Mouse (Mus musculus): ENCODE data around the gene Pgam1.
A peak's percentile ranks its signal among the peaks of the same experiment; 100 is the strongest.
"Not testable (repeated sequence)": the region's sequence is repeated elsewhere in the genome, so short reads cannot be mapped to it uniquely, and the experiment has no call there.

Gene Pgam1

GRCm38 (mm10) chr19:41911178-41912073 is at the start of gene Pgam1:
TSS of gene Pgam1 (plus strand) at chr19:41911923.
- peak; percentile 100 for DNase-seq

GRCm38 (mm10) chr19:41866707-41867106 is 45.0 kb upstream of the Pgam1 start:
- DNase-seq = no peak

GRCm38 (mm10) chr19:41869296-41869695 is 42.4 kb upstream of the Pgam1 start:
- no peak for DNase-seq

GRCm38 (mm10) chr19:41869946-41870345 is 41.8 kb upstream of the Pgam1 start:
- not testable (repeated sequence) for DNase-seq

- no peak for DNase-seq
Observed at GRCm38 (mm10) chr19:41872285-41872684, 39.4 kb upstream of the Pgam1 start.

GRCm38 (mm10) chr19:41874356-41874755 is 37.4 kb upstream of the Pgam1 start:
- DNase-seq = no peak

GRCm38 (mm10) chr19:41881842-41882241 is 29.9 kb upstream of the Pgam1 start:
- DNase-seq = no peak

- DNase-seq = no peak
Observed at GRCm38 (mm10) chr19:41883882-41884281, 27.8 kb upstream of the Pgam1 start.

- no peak for DNase-seq
Observed at GRCm38 (mm10) chr19:41888191-41888590, 23.5 kb upstream of the Pgam1 start.

- DNase-seq = no peak
Observed at GRCm38 (mm10) chr19:41894959-41895358, 16.8 kb upstream of the Pgam1 start.

- peak; percentile 98 for DNase-seq
Observed at GRCm38 (mm10) chr19:41895460-41896318, 16.0 kb upstream of the Pgam1 start, which contains the start of gene Rrp12. TSS of gene Rrp12 (minus strand) at chr19:41896173.

- no peak for DNase-seq
Observed at GRCm38 (mm10) chr19:41896319-41896711, 15.4 kb upstream of the Pgam1 start.

GRCm38 (mm10) chr19:41898860-41899259 is 12.9 kb upstream of the Pgam1 start:
- no peak for DNase-seq

GRCm38 (mm10) chr19:41900495-41901090 is 11.1 kb upstream of the Pgam1 start:
- DNase-seq = no peak

- no peak for DNase-seq
Observed at GRCm38 (mm10) chr19:41901696-41902095, 10.0 kb upstream of the Pgam1 start.

- no peak for DNase-seq
Observed at GRCm38 (mm10) chr19:41902848-41903593, 8.7 kb upstream of the Pgam1 start.

GRCm38 (mm10) chr19:41905246-41905645 is 6.5 kb upstream of the Pgam1 start:
- no peak for DNase-seq

GRCm38 (mm10) chr19:41906311-41907078 is 5.2 kb upstream of the Pgam1 start:
- no peak for DNase-seq

- DNase-seq = no peak
Observed at GRCm38 (mm10) chr19:41907079-41907760, 4.5 kb upstream of the Pgam1 start.

GRCm38 (mm10) chr19:41908736-41909135 is 3.0 kb upstream of the Pgam1 start:
- no peak for DNase-seq

GRCm38 (mm10) chr19:41910396-41910795 is 1.3 kb upstream of the Pgam1 start:
- DNase-seq = no peak
